Mouse (Mus musculus) testis, adult 2 months (tissue): ENCODE data around the gene Megf6. TPM values are rescaled to one million over a fixed set of nuclear protein-coding genes. Genes with fewer than 3 reads are reported as not detected.

Source experiments
- H3K27ac ChIP-seq: fragments of 200-500 bp; 2 replicates; pipeline ENCODE4 v1.5.1; 2012; ENCODE audit warnings: low read depth, low read length; ENCODE audit not compliant: control insufficient read depth, insufficient read depth
- H3K27me3 ChIP-seq: fragments of 200-500 bp; 2 replicates; pipeline ENCODE4 v1.6.1; 2012; ENCODE audit warnings: mild to moderate bottlenecking, low read length, moderate library complexity; ENCODE audit not compliant: control insufficient read depth, insufficient read depth
- H3K36me3 ChIP-seq: fragments of 200-500 bp; 2 replicates; pipeline ENCODE4 v1.6.1; 2012; ENCODE audit warnings: mild to moderate bottlenecking, low read length; ENCODE audit not compliant: control insufficient read depth, insufficient read depth
- H3K4me1 ChIP-seq: fragments of 200-500 bp; 2 replicates; pipeline ENCODE4 v1.6.1; 2012; ENCODE audit warnings: low read length; ENCODE audit not compliant: control insufficient read depth, insufficient read depth
- H3K4me3 ChIP-seq: fragments of 200-500 bp; 2 replicates; pipeline ENCODE4 v1.5.1; 2012; ENCODE audit warnings: low read depth, mild to moderate bottlenecking, low read length, moderate library complexity, mixed read lengths; ENCODE audit not compliant: control insufficient read depth
- CTCF ChIP-seq: fragments of 200-500 bp; IDR thresholded peaks from 2 replicates; pipeline ENCODE4 v1.5.1; 2012; ENCODE audit warnings: low read depth, mild to moderate bottlenecking, inconsistent platforms, low read length, moderate library complexity; ENCODE audit not compliant: control insufficient read depth, insufficient read depth, insufficient replicate concordance
- POLR2A ChIP-seq: fragments of 200-500 bp; IDR thresholded peaks from 2 replicates; pipeline ENCODE4 v1.6.1; 2012; ENCODE audit warnings: low read depth, mild to moderate bottlenecking, inconsistent platforms, low read length, moderate library complexity; ENCODE audit not compliant: control insufficient read depth
- polyA plus RNA-seq: library from polyadenylated mRNA; depleted of rRNA; stranded (reverse); fragments of >200 nt; gene quantifications from 2 replicates; pipeline ENCODE4 v1.2.3, GENCODE M21; 2012; rRNA removed

The Megf6 gene
- polyA plus RNA-seq, 1 experiment: 1.0 TPM

DNA sequence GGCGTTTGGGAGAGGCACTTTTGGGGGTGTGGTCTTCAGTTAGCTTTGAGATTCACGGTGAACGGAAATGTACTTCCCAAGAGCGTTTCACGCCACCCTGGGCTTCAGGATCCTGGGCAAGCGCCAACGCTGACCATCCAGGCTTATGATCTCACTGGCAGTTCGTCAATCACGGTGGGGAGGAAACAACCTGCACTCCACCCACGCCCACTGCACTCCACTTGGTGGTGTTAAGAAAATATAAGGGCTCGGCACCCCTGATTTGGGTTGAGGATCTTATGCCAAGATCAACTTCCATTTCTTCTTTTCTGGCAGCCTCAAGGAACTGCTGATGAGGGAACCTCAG lies 143.1 kb downstream of the Megf6 start:
- TF ChIP-seq CTCF (no peak), POLR2A (no peak)
- H3K27me3 ChIP-seq: no peaks in the 10 kb centered on the region
- H3K36me3 ChIP-seq: no peaks in the 10 kb centered on the region
- H3K4me1 ChIP-seq: no peaks in the 10 kb centered on the region
- no peak overlapping the region for H3K4me3 ChIP-seq
- H3K27ac ChIP-seq: no peak overlapping the region

Other genes with a start within 250 kb of the Megf6 start
- gene A430005L14Rik, start 213.5 kb upstream of the Megf6 start, polyA plus RNA-seq: 76.8 and 87.1 TPM in 2 replicates
- gene Dffb, start 195.6 kb upstream of the Megf6 start, polyA plus RNA-seq: 4.6 and 4.7 TPM in 2 replicates
- gene Cep104, start 195.5 kb upstream of the Megf6 start, polyA plus RNA-seq: 43.4 and 46.6 TPM in 2 replicates
- gene Lrrc47, start 159.0 kb upstream of the Megf6 start, polyA plus RNA-seq: 55.1 and 58.8 TPM in 2 replicates
- 39.8 and 41.1 TPM in 2 replicates for gene Smim1, start 144.5 kb upstream of the Megf6 start, polyA plus RNA-seq
- gene Ccdc27, start 128.1 kb upstream of the Megf6 start, polyA plus RNA-seq: 51.5 and 55.2 TPM in 2 replicates
- gene Trp73, start 30.5 kb upstream of the Megf6 start, polyA plus RNA-seq: 0.17 and 0.48 TPM in 2 replicates
- gene Wrap73, start 28.4 kb upstream of the Megf6 start, polyA plus RNA-seq: 20.8 and 21.2 TPM in 2 replicates
- 212 and 246 TPM in 2 replicates for gene Tprgl, start 10.1 kb upstream of the Megf6 start, polyA plus RNA-seq
- 0.56 and 1.2 TPM in 2 replicates for gene Arhgef16, start 130.9 kb downstream of the Megf6 start, polyA plus RNA-seq
- gene B230104I21Rik, start 165.4 kb downstream of the Megf6 start, polyA plus RNA-seq: 0.34 and 0.57 TPM in 2 replicates